In genomic region chr1:166377171-166377570, GRCm38 (mm10) we compare ENCODE assay signal across 21 mouse cellular contexts.
"Had no signal": no experiment of that assay in that cellular context is flagged by ENCODE, and none has a peak within 500 bp of the region (broad histone marks: within the 10 kb centered on the region; RNA-seq: fewer than 3 reads in every experiment).

No protein-coding gene starts in this region.

- H3K36me3 ChIP-seq: hindbrain, embryonic 15.5 days; intestine, embryonic 15.5 days; limb, embryonic 15.5 days; neural tube, embryonic 15.5 days had no signal

- H3K27me3 ChIP-seq: hindbrain, embryonic 15.5 days; intestine, embryonic 15.5 days; limb, embryonic 12.5 days; limb, embryonic 15.5 days; liver, embryonic 12.5 days; liver, embryonic 15.5 days; midbrain, embryonic 13.5 days; neural tube, embryonic 12.5 days; neural tube, embryonic 15.5 days had no signal

- H3K9ac ChIP-seq: hindbrain, embryonic 15.5 days; intestine, embryonic 15.5 days; limb, embryonic 12.5 days; limb, embryonic 15.5 days; liver, embryonic 12.5 days; liver, embryonic 15.5 days; midbrain, embryonic 13.5 days; neural tube, embryonic 12.5 days; neural tube, embryonic 15.5 days had no signal

- ATAC-seq: intestine, embryonic 15.5 days; liver, embryonic 12.5 days; midbrain, embryonic 13.5 days had no signal

- H3K4me3 ChIP-seq: hindbrain, embryonic 15.5 days; intestine, embryonic 15.5 days; layer of hippocampus, adult 2 months; limb, embryonic 12.5 days; limb, embryonic 15.5 days; liver, embryonic 12.5 days; liver, embryonic 15.5 days; midbrain, embryonic 13.5 days; neural tube, embryonic 12.5 days; neural tube, embryonic 15.5 days had no signal

- H3K27ac ChIP-seq: hindbrain, embryonic 15.5 days; intestine, embryonic 15.5 days; layer of hippocampus, adult 2 months; limb, embryonic 12.5 days; limb, embryonic 15.5 days; liver, embryonic 12.5 days; liver, embryonic 15.5 days; midbrain, embryonic 13.5 days; neural tube, embryonic 12.5 days; neural tube, embryonic 15.5 days; stomach, postnatal 0 days had no signal

- H3K9me3 ChIP-seq: hindbrain, embryonic 15.5 days; intestine, embryonic 15.5 days; limb, embryonic 15.5 days; liver, embryonic 12.5 days; liver, embryonic 15.5 days; midbrain, embryonic 13.5 days; neural tube, embryonic 12.5 days; neural tube, embryonic 15.5 days had no signal

- DNase-seq: layer of hippocampus, adult 9-11 months; lung, adult 2 months; lung, postnatal 14 days; lung, postnatal 4 days; right cerebral cortex, adult 18-20 months; right cerebral cortex, postnatal 14 days; right cerebral cortex, postnatal 4 days; thymus, adult 2 months; thymus, postnatal 14 days; thymus, postnatal 4 days had no signal

- H3K4me2 ChIP-seq: hindbrain, embryonic 15.5 days; intestine, embryonic 15.5 days; limb, embryonic 12.5 days; limb, embryonic 15.5 days; liver, embryonic 12.5 days; liver, embryonic 15.5 days; midbrain, embryonic 13.5 days; neural tube, embryonic 12.5 days; neural tube, embryonic 15.5 days had no signal
